ENCODE assay signal across 12 mouse cellular contexts in genomic region chr1:164994247-164994660, GRCm38 (mm10). TPM values are rescaled to one million over a fixed set of nuclear protein-coding genes. Genes with fewer than 3 reads are reported as not detected.
DNase-seq lines count a peak whose midpoint lies in the region; ATAC-seq and TF ChIP-seq lines count a peak whose summit lies in the region.
"Had no signal": no experiment of that assay in that cellular context is flagged by ENCODE, and none has a peak within 500 bp of the region (broad histone marks: within the 10 kb centered on the region; RNA-seq: fewer than 3 reads in every experiment).

No protein-coding gene starts in this region.

- H3K27ac ChIP-seq in kidney, embryonic 15.5 days, result no peak overlapping the region
- no peak overlapping the region for H3K27ac ChIP-seq in kidney, adult 2 months (ENCODE audit: insufficient read depth, low read depth, low read length)
- H3K27ac ChIP-seq in embryonic facial prominence, embryonic 11.5 days (replicated peaks; ENCODE audit: low read depth, low read length), result no peak overlapping the region
- H3K27ac ChIP-seq in midbrain, embryonic 13.5 days, result no peak overlapping the region
- no peak overlapping the region for H3K27ac ChIP-seq in forebrain, embryonic 14.5 days (ENCODE audit: low read depth, low read length)

- H3K4me2 ChIP-seq in kidney, embryonic 15.5 days, result no peak overlapping the region
- no peak overlapping the region for H3K4me2 ChIP-seq in embryonic facial prominence, embryonic 11.5 days (ENCODE audit: low read depth, low read length)
- no peak overlapping the region for H3K4me2 ChIP-seq in midbrain, embryonic 13.5 days (replicated peaks)
- H3K4me2 ChIP-seq in forebrain, embryonic 14.5 days (ENCODE audit: low read length), result no peak overlapping the region

- TF ChIP-seq POLR2A in kidney, adult 2 months (IDR thresholded peaks at IDR 0.05; ENCODE audit: low read depth, low read length), result no peak

- H3K4me1 ChIP-seq in kidney, embryonic 15.5 days, result no peaks in the 10 kb centered on the region
- H3K4me1 ChIP-seq in kidney, adult 2 months (ENCODE audit: control insufficient read depth, insufficient read depth, low read length), result no peaks in the 10 kb centered on the region
- H3K4me1 ChIP-seq in embryonic facial prominence, embryonic 11.5 days (ENCODE audit: control insufficient read depth, insufficient read depth, low read length), result no peaks in the 10 kb centered on the region
- H3K4me1 ChIP-seq in midbrain, embryonic 13.5 days (replicated peaks), result peaks cover 7% of the 10 kb centered on the region; the same call in 1 of the 2 replicates
- no peaks in the 10 kb centered on the region for H3K4me1 ChIP-seq in forebrain, embryonic 14.5 days (ENCODE audit: control insufficient read depth, insufficient read depth, low read length)

- no peak overlapping the region for H3K9ac ChIP-seq in kidney, embryonic 15.5 days
- H3K9ac ChIP-seq in embryonic facial prominence, embryonic 11.5 days (replicated peaks; ENCODE audit: low read length), result no peak overlapping the region
- no peak overlapping the region for H3K9ac ChIP-seq in midbrain, embryonic 13.5 days (replicated peaks)
- no peak overlapping the region for H3K9ac ChIP-seq in forebrain, embryonic 14.5 days (ENCODE audit: low read length)

- WGBS in kidney, embryonic 15.5 days, result 15% methylated on average over 6 of the region's 6 CpGs
- WGBS in kidney, adult 2 months, result 19% methylated on average over 6 of the region's 6 CpGs
- WGBS in embryonic facial prominence, embryonic 11.5 days, result 34% methylated on average over 6 of the region's 6 CpGs
- WGBS in midbrain, embryonic 13.5 days, result 12% methylated on average over 6 of the region's 6 CpGs
- 9% methylated on average over 6 of the region's 6 CpGs for WGBS in forebrain, embryonic 14.5 days

- H3K36me3 ChIP-seq in kidney, embryonic 15.5 days, result no peaks in the 10 kb centered on the region
- no peaks in the 10 kb centered on the region for H3K36me3 ChIP-seq in kidney, adult 2 months (ENCODE audit: control insufficient read depth, insufficient read depth, low read length)
- H3K36me3 ChIP-seq in embryonic facial prominence, embryonic 11.5 days (replicated peaks; ENCODE audit: control insufficient read depth, insufficient read depth, low read depth, low read length), result no peaks in the 10 kb centered on the region
- no peaks in the 10 kb centered on the region for H3K36me3 ChIP-seq in midbrain, embryonic 13.5 days
- no peaks in the 10 kb centered on the region for H3K36me3 ChIP-seq in forebrain, embryonic 14.5 days (ENCODE audit: control insufficient read depth, insufficient read depth, low read length)

- TF ChIP-seq CTCF in kidney, adult 2 months (conservative IDR thresholded peaks at IDR 0.05; ENCODE audit: insufficient read depth, insufficient read length, low read depth, low read length), result no peak

- no peak overlapping the region for H3K4me3 ChIP-seq in kidney, embryonic 15.5 days (replicated peaks)
- H3K4me3 ChIP-seq in kidney, adult 2 months (ENCODE audit: insufficient read depth, low read depth, low read length), result no peak overlapping the region
- H3K4me3 ChIP-seq in embryonic facial prominence, embryonic 11.5 days (ENCODE audit: low read depth, low read length), result no peak overlapping the region
- H3K4me3 ChIP-seq in midbrain, embryonic 13.5 days (replicated peaks), result no peak overlapping the region
- no peak overlapping the region for H3K4me3 ChIP-seq in forebrain, embryonic 14.5 days (ENCODE audit: low read depth, low read length)

- 0 out of 2 replicates have a peak, but pooled peaks have one; percentile 43 for ATAC-seq in kidney, embryonic 15.5 days (replicated peaks; ENCODE audit: low FRiP score)
- ATAC-seq in embryonic facial prominence, embryonic 11.5 days (replicated peaks; ENCODE audit: insufficient number of reproducible peaks, low FRiP score, low TSS enrichment, low read depth), result 0 out of 2 replicates have a peak, but pooled peaks have one; percentile 14
- 0 out of 2 replicates have a peak, but pooled peaks have one; percentile 55 for ATAC-seq in midbrain, embryonic 13.5 days
- no peak for ATAC-seq in forebrain, embryonic 14.5 days

- H3K9me3 ChIP-seq in kidney, embryonic 15.5 days (replicated peaks), result no peaks in the 10 kb centered on the region
- no peaks in the 10 kb centered on the region for H3K9me3 ChIP-seq in embryonic facial prominence, embryonic 11.5 days (replicated peaks; ENCODE audit: control insufficient read depth, low read length)
- H3K9me3 ChIP-seq in midbrain, embryonic 13.5 days, result no peaks in the 10 kb centered on the region
- no peaks in the 10 kb centered on the region for H3K9me3 ChIP-seq in forebrain, embryonic 14.5 days (replicated peaks; ENCODE audit: control insufficient read depth, low read length)

- DNase-seq in kidney, adult 2 months, result no peak
- peak; percentile 91 for DNase-seq in R1 (ENCODE audit: low read depth, low spot score)
- no peak for DNase-seq in embryonic facial prominence, embryonic 11.5 days (ENCODE audit: low spot score)
- no peak for DNase-seq in adrenal gland, adult 18-20 months (ENCODE audit: low spot score in 2 of 2)
- DNase-seq in forebrain, embryonic 14.5 days (ENCODE audit: low spot score), result no peak
- DNase-seq: cerebellum, adult 2 months; gastrocnemius, postnatal 25 days; thymus, postnatal 14 days had no signal

- no peaks in the 10 kb centered on the region for H3K27me3 ChIP-seq in kidney, embryonic 15.5 days
- H3K27me3 ChIP-seq in kidney, adult 2 months (replicated peaks; ENCODE audit: control insufficient read depth, insufficient read depth, low read length), result no peaks in the 10 kb centered on the region; the same call in 1 of the 2 replicates
- no peaks in the 10 kb centered on the region for H3K27me3 ChIP-seq in embryonic facial prominence, embryonic 11.5 days (ENCODE audit: control insufficient read depth, insufficient read depth, low read length)
- H3K27me3 ChIP-seq in midbrain, embryonic 13.5 days, result no peaks in the 10 kb centered on the region
- H3K27me3 ChIP-seq in forebrain, embryonic 14.5 days (replicated peaks; ENCODE audit: control insufficient read depth, insufficient read depth, low read length), result no peaks in the 10 kb centered on the region

RNA-seq across cellular contexts. Expression of gene Xcl1, which starts 58.9 kb away (rescaled TPM):
- polyA plus RNA-seq in kidney, embryonic 15.5 days (2015; fragmentation: Nextera tagmentation; extraction: Ambion mirVana), result not detected in 2 replicates
- 0.23 and 0.86 TPM in 2 replicates for polyA plus RNA-seq in kidney, adult 2 months (2012; rRNA removed)
- polyA plus RNA-seq in embryonic facial prominence, embryonic 11.5 days (2014; fragmentation: Nextera tagmentation; extraction: Ambion mirVana), result not detected in 2 replicates
- polyA plus RNA-seq in midbrain, embryonic 13.5 days (2015; fragmentation: Nextera tagmentation; extraction: Ambion mirVana), result not detected in 2 replicates
- not detected for total RNA-seq in adrenal gland, adult 18-20 months (2021)
- not detected in 2 replicates for polyA plus RNA-seq in forebrain, embryonic 14.5 days (2014; fragmentation: Nextera tagmentation; extraction: Ambion mirVana)
- total RNA-seq: gastrocnemius, postnatal 25 days had no signal
- polyA plus RNA-seq: cerebellum, adult 2 months; limb, embryonic 11.5 days; neural tube, embryonic 14.5 days had no signal
